Mouse (Mus musculus): Measurements from ENCODE around the gene Chtf18.
"Not testable (repeated sequence)": the region's sequence is repeated elsewhere in the genome, so short reads cannot be mapped to it uniquely, and the experiment has no call there.

The Chtf18 gene

GRCm38 (mm10) chr17:25727265-25728008 is at the start of gene Chtf18, which contains the start of gene Rpusd1:
Gene Chtf18, minus strand, starts transcription at chr17:25727419.
Gene Rpusd1, plus strand, starts transcription at chr17:25727670.
- peak; percentile 99 for DNase-seq (ENCODE audit: low spot score)

GRCm38 (mm10) chr17:25775318-25776062 is 48.3 kb upstream of the Chtf18 start:
- peak; percentile 47 for DNase-seq (ENCODE audit: low spot score)

- peak; percentile 93 for DNase-seq (ENCODE audit: low spot score)
These were observed 46.4 kb upstream of the Chtf18 start, which contains the start of gene Narfl for GRCm38 (mm10) chr17:25773549-25774120. Gene Narfl, plus strand, starts transcription at chr17:25773776.

GRCm38 (mm10) chr17:25769331-25769730 is 42.1 kb upstream of the Chtf18 start:
- no peak for DNase-seq (ENCODE audit: low spot score)

- no peak for DNase-seq (ENCODE audit: low spot score)
These were observed 38.7 kb upstream of the Chtf18 start for GRCm38 (mm10) chr17:25765886-25766285.

- DNase-seq (ENCODE audit: low spot score), result no peak
These were observed 35.4 kb upstream of the Chtf18 start for GRCm38 (mm10) chr17:25762591-25762990.

GRCm38 (mm10) chr17:25761561-25761970 is 34.3 kb upstream of the Chtf18 start:
- no peak for DNase-seq (ENCODE audit: low spot score)

- no peak for DNase-seq (ENCODE audit: low spot score)
These were observed 32.9 kb upstream of the Chtf18 start for GRCm38 (mm10) chr17:25760148-25760547.

- DNase-seq (ENCODE audit: low spot score), result no peak
These were observed 30.5 kb upstream of the Chtf18 start for GRCm38 (mm10) chr17:25757691-25758090.

GRCm38 (mm10) chr17:25756378-25757242 is 29.4 kb upstream of the Chtf18 start:
- DNase-seq (ENCODE audit: low spot score), result no peak

GRCm38 (mm10) chr17:25755627-25756377 is 28.6 kb upstream of the Chtf18 start:
- DNase-seq (ENCODE audit: low spot score), result no peak

GRCm38 (mm10) chr17:25755086-25755485 is 27.9 kb upstream of the Chtf18 start:
- no peak for DNase-seq (ENCODE audit: low spot score)

- no peak for DNase-seq (ENCODE audit: low spot score)
These were observed 27.0 kb upstream of the Chtf18 start, which contains the start of gene Msln for GRCm38 (mm10) chr17:25754241-25754640. Gene Msln, minus strand, starts transcription at chr17:25754378.

GRCm38 (mm10) chr17:25751446-25751845 is 24.2 kb upstream of the Chtf18 start:
- no peak for DNase-seq (ENCODE audit: low spot score)

GRCm38 (mm10) chr17:25749314-25749713 is 22.1 kb upstream of the Chtf18 start:
- DNase-seq (ENCODE audit: low spot score), result no peak

- DNase-seq (ENCODE audit: low spot score), result no peak
These were observed 21.0 kb upstream of the Chtf18 start for GRCm38 (mm10) chr17:25748238-25748637.

GRCm38 (mm10) chr17:25744311-25744710 is 17.1 kb upstream of the Chtf18 start:
- DNase-seq (ENCODE audit: low spot score), result no peak

GRCm38 (mm10) chr17:25743831-25744230 is 16.6 kb upstream of the Chtf18 start:
- DNase-seq (ENCODE audit: low spot score), result no peak

GRCm38 (mm10) chr17:25741471-25741870 is 14.3 kb upstream of the Chtf18 start:
- DNase-seq (ENCODE audit: low spot score), result not testable (repeated sequence)

GRCm38 (mm10) chr17:25738861-25739260 is 11.6 kb upstream of the Chtf18 start:
- no peak for DNase-seq (ENCODE audit: low spot score)

GRCm38 (mm10) chr17:25735745-25736144 is 8.5 kb upstream of the Chtf18 start, which contains the start of gene Mslnl:
Gene Mslnl, plus strand, starts transcription at chr17:25736042.
- no peak for DNase-seq (ENCODE audit: low spot score)

All from yolk sac, embryonic 10.5 days (tissue).